Mouse (Mus musculus): ENCODE data around the gene Ttll3. TPM values are rescaled to one million over a fixed set of nuclear protein-coding genes. Genes with fewer than 3 reads are reported as not detected.

Ttll3 gene
- total and polyA plus RNA-seq, 2 experiments from 2014 or later = 10.0 to 14.6 TPM

GRCm38 (mm10) chr6:113428006-113428405 lies 38.9 kb downstream of the Ttll3 start:
- DNase-seq (ENCODE audit: low spot score) = no peak
- H3K9me3 ChIP-seq (ENCODE audit: low read length) = no peaks in the 10 kb centered on the region
- no peak for TF ChIP-seq CTCF (IDR thresholded peaks at IDR 0.05)

DNA sequence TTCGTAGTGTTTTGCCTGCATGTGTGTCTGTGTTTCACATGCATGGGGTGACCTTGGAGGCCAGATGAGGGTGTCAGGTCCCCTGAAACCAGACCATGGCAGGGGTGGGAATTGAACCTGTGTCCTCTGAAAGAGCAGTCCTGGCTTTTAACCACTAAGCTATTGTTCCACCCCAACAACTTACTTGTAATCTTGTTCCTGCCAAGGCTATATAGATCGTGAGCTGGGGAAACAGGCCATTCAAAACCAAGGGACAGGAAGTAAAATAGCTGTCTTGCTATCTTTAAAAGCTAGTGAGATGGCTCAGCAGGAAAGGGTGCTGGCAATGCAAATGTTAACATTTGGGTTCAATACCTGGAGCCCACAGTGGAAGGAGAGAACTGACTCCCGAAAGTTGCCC lies 40.9 kb downstream of the Ttll3 start:
- ATAC-seq (ENCODE audit: low FRiP score) (no peak), DNase-seq (ENCODE audit: low spot score) (no peak)
- H3K9ac ChIP-seq (replicated peaks; ENCODE audit: low read length, poor library complexity, severe bottlenecking) = no peak overlapping the region
- no peak overlapping the region for H3K4me2 ChIP-seq (ENCODE audit: low read depth, low read length, poor library complexity, severe bottlenecking)
- no peak overlapping the region for H3K4me3 ChIP-seq (ENCODE audit: low read depth, low read length)
- no peaks in the 10 kb centered on the region for H3K9me3 ChIP-seq (ENCODE audit: low read length)
- no peak for TF ChIP-seq CTCF (IDR thresholded peaks at IDR 0.05)
- H3K27me3 ChIP-seq (ENCODE audit: insufficient read depth, low read length) = no peaks in the 10 kb centered on the region
- 75% methylated on average over 3 of the region's 3 CpGs for WGBS
- no peaks in the 10 kb centered on the region for H3K36me3 ChIP-seq (ENCODE audit: insufficient read depth, low read length)
- H3K4me1 ChIP-seq (ENCODE audit: insufficient read depth, low read length) = no peaks in the 10 kb centered on the region
- no peak overlapping the region for H3K27ac ChIP-seq (ENCODE audit: low read depth, low read length)

More at GRCm38 (mm10) chr6:113428006-113428405, 38.9 kb downstream of the Ttll3 start:
- no peak overlapping the region for H3K4me2 ChIP-seq (ENCODE audit: low read depth, low read length, poor library complexity, severe bottlenecking)
- no peak overlapping the region for H3K27ac ChIP-seq (ENCODE audit: low read depth, low read length)
- no peak overlapping the region for H3K9ac ChIP-seq (replicated peaks; ENCODE audit: low read length, poor library complexity, severe bottlenecking)
- WGBS = 91% methylated on average over 16 of the region's 16 CpGs
- no peak overlapping the region for H3K4me3 ChIP-seq (ENCODE audit: low read depth, low read length)
- no peaks in the 10 kb centered on the region for H3K36me3 ChIP-seq (ENCODE audit: insufficient read depth, low read length)
- no peaks in the 10 kb centered on the region for H3K4me1 ChIP-seq (ENCODE audit: insufficient read depth, low read length)
- no peak for ATAC-seq (ENCODE audit: low FRiP score)
- no peaks in the 10 kb centered on the region for H3K27me3 ChIP-seq (ENCODE audit: insufficient read depth, low read length)

- ATAC-seq (ENCODE audit: low FRiP score) (no peak), DNase-seq (ENCODE audit: low spot score) (no peak)
- Histone ChIP-seq H3K4me3 (ENCODE audit: low read depth, low read length) (no peak overlapping the region), H3K4me1 (ENCODE audit: insufficient read depth, low read length) (no peaks in the 10 kb centered on the region), H3K36me3 (ENCODE audit: insufficient read depth, low read length) (no peaks in the 10 kb centered on the region), H3K4me2 (ENCODE audit: low read depth, low read length, poor library complexity, severe bottlenecking) (no peak overlapping the region), H3K27me3 (ENCODE audit: insufficient read depth, low read length) (0 out of 2 replicates have a peak, but pooled peaks cover 2% of the 10 kb centered on the region), H3K9ac (replicated peaks; ENCODE audit: low read length, poor library complexity, severe bottlenecking) (no peak overlapping the region), H3K9me3 (ENCODE audit: low read length) (no peaks in the 10 kb centered on the region), H3K27ac (ENCODE audit: low read depth, low read length) (no peak overlapping the region)
- 59% methylated on average over 3 of the region's 3 CpGs for WGBS
- TF ChIP-seq CTCF (IDR thresholded peaks at IDR 0.05) = no peak
Measured at GRCm38 (mm10) chr6:113430846-113431245, 41.8 kb downstream of the Ttll3 start.

DNA sequence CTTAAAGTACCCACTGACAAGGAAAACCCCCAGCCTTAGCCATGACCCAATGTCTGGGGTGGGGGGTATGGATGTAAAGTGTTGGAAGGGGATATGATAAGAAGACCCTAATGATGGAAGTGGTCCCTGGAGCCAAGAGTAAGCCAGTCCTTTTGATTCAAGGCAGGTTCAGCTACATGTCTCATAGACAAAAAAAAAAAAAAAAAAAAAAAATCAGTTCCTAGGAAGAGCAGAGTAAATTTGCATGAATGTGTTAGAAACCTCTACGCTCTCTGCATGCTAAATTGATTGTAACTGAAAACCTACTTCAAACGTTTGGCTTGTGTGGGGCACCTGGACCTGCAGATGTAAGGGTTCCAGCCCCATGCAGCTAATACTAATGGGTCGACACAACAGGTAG lies 42.7 kb downstream of the Ttll3 start:
- Histone ChIP-seq H3K27me3 (ENCODE audit: insufficient read depth, low read length) (0 out of 2 replicates have a peak, but pooled peaks cover 3% of the 10 kb centered on the region), H3K36me3 (ENCODE audit: insufficient read depth, low read length) (no peaks in the 10 kb centered on the region), H3K9ac (replicated peaks; ENCODE audit: low read length, poor library complexity, severe bottlenecking) (no peak overlapping the region), H3K4me2 (ENCODE audit: low read depth, low read length, poor library complexity, severe bottlenecking) (no peak overlapping the region), H3K27ac (ENCODE audit: low read depth, low read length) (no peak overlapping the region), H3K4me3 (ENCODE audit: low read depth, low read length) (no peak overlapping the region), H3K4me1 (ENCODE audit: insufficient read depth, low read length) (no peaks in the 10 kb centered on the region), H3K9me3 (ENCODE audit: low read length) (no peaks in the 10 kb centered on the region)
- WGBS = 55% methylated on average over 3 of the region's 3 CpGs
- DNase-seq (ENCODE audit: low spot score) (no peak), ATAC-seq (ENCODE audit: low FRiP score) (no peak)
- no peak for TF ChIP-seq CTCF (IDR thresholded peaks at IDR 0.05)

GRCm38 (mm10) chr6:113433661-113434060 lies 44.6 kb downstream of the Ttll3 start:
- Histone ChIP-seq H3K9ac (replicated peaks; ENCODE audit: low read length, poor library complexity, severe bottlenecking) (no peak overlapping the region), H3K4me2 (ENCODE audit: low read depth, low read length, poor library complexity, severe bottlenecking) (no peak overlapping the region), H3K27me3 (ENCODE audit: insufficient read depth, low read length) (0 out of 2 replicates have a peak, but pooled peaks cover 3% of the 10 kb centered on the region), H3K9me3 (ENCODE audit: low read length) (no peaks in the 10 kb centered on the region), H3K36me3 (ENCODE audit: insufficient read depth, low read length) (no peaks in the 10 kb centered on the region), H3K4me1 (ENCODE audit: insufficient read depth, low read length) (no peaks in the 10 kb centered on the region), H3K4me3 (ENCODE audit: low read depth, low read length) (no peak overlapping the region), H3K27ac (ENCODE audit: low read depth, low read length) (no peak overlapping the region)
- WGBS = 65% methylated on average over 3 of the region's 3 CpGs
- TF ChIP-seq CTCF (IDR thresholded peaks at IDR 0.05) = no peak
- no peak for DNase-seq (ENCODE audit: low spot score)
- no peak for ATAC-seq (ENCODE audit: low FRiP score)

DNA sequence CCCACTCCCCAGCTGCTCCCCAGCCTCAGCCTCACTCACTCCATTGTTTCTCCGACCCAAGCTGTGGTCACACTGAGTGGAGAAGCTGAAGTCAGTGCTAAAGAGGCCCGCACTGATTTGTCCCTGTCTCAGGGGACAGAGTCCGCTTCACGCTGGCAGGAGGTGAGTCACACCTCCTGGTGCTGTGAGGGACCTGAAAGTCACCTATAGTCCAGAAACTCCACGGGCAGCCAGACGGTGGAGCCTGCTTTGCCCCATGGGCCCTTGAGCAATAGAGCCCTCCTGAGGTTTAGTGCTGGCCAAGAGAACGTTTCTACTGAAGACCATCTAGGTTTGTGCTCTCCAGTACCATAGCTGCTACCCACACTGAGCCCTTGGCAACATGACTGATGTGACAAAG lies 45.6 kb downstream of the Ttll3 start:
- Histone ChIP-seq H3K36me3 (ENCODE audit: insufficient read depth, low read length) (no peaks in the 10 kb centered on the region), H3K4me1 (ENCODE audit: insufficient read depth, low read length) (no peaks in the 10 kb centered on the region), H3K9ac (replicated peaks; ENCODE audit: low read length, poor library complexity, severe bottlenecking) (no peak overlapping the region), H3K9me3 (ENCODE audit: low read length) (no peaks in the 10 kb centered on the region), H3K27me3 (ENCODE audit: insufficient read depth, low read length) (0 out of 2 replicates have a peak, but pooled peaks cover 3% of the 10 kb centered on the region), H3K27ac (ENCODE audit: low read depth, low read length) (no peak overlapping the region), H3K4me3 (ENCODE audit: low read depth, low read length) (no peak overlapping the region), H3K4me2 (ENCODE audit: low read depth, low read length, poor library complexity, severe bottlenecking) (no peak overlapping the region)
- DNase-seq (ENCODE audit: low spot score) (no peak), ATAC-seq (ENCODE audit: low FRiP score) (no peak)
- TF ChIP-seq CTCF (IDR thresholded peaks at IDR 0.05) = no peak
- 71% methylated on average over 7 of the region's 7 CpGs for WGBS
